Mouse (Mus musculus) heart, embryonic 15.5 days (tissue): ENCODE measurements around the gene Car9. TPM values are rescaled to one million over a fixed set of nuclear protein-coding genes. Genes with fewer than 3 reads are reported as not detected.
"Not testable (repeated sequence)": the region's sequence is repeated elsewhere in the genome, so short reads cannot be mapped to it uniquely, and the experiment has no call there.

Source experiments
- ATAC-seq: fragments of 200-750 bp; cut with Nextera tagmentation; replicated peaks from 2 replicates; pipeline ENCODE4 v1.8.0; 2017; ENCODE audit warnings: low read depth, moderate TSS enrichment; ENCODE audit not compliant: insufficient number of reproducible peaks, insufficient read depth, low FRiP score
- H3K27ac ChIP-seq: fragments of 300-500 bp; sonication (generic); 2 replicates; pipeline ENCODE4 v1.5.1; 2015; ENCODE audit warnings: mild to moderate bottlenecking, inconsistent platforms
- H3K27me3 ChIP-seq: fragments of 300-500 bp; sonication (generic); 2 replicates; pipeline ENCODE4 v1.6.1; 2015; ENCODE audit warnings: inconsistent platforms
- H3K36me3 ChIP-seq: fragments of 300-500 bp; sonication (generic); 2 replicates; pipeline ENCODE4 v1.6.1; 2015; ENCODE audit warnings: mild to moderate bottlenecking, inconsistent platforms
- H3K4me1 ChIP-seq: fragments of 300-500 bp; sonication (generic); replicated peaks from 2 replicates; pipeline ENCODE4 v1.6.1; 2015; ENCODE audit warnings: inconsistent platforms
- H3K4me2 ChIP-seq: fragments of 300-500 bp; sonication (generic); 2 replicates; pipeline ENCODE4 v1.6.1; 2015; ENCODE audit warnings: inconsistent platforms, mild to moderate bottlenecking, moderate library complexity
- H3K4me3 ChIP-seq: fragments of 300-500 bp; sonication (generic); 2 replicates; pipeline ENCODE4 v1.5.1; 2015; ENCODE audit warnings: mild to moderate bottlenecking, inconsistent platforms
- H3K9ac ChIP-seq: fragments of 300-500 bp; sonication (generic); 2 replicates; pipeline ENCODE4 v1.6.1; 2015; ENCODE audit warnings: mild to moderate bottlenecking, inconsistent platforms
- H3K9me3 ChIP-seq: fragments of 300-500 bp; sonication (generic); replicated peaks from 2 replicates; pipeline ENCODE4 v1.6.1; 2016; ENCODE audit warnings: inconsistent platforms
- WGBS: fragments of 180-500 bp; shearing (Covaris S2); methylation state at CpG from one replicate; pipeline ENCODE4 v1.1.7; 2015; ENCODE audit warnings: mixed read lengths; 5-methylcytosine and 5-hydroxymethylcytosine counted together
- polyA plus RNA-seq: library from polyadenylated mRNA; unstranded; fragments of >200 nt; fragmentation: Nextera tagmentation; extraction: Ambion mirVana; gene quantifications from 2 replicates; pipeline ENCODE4 v1.2.1, GENCODE M21; 2015

Gene Car9
- polyA plus RNA-seq, 1 experiment from 2014 or later, result 2.4 TPM

DNA sequence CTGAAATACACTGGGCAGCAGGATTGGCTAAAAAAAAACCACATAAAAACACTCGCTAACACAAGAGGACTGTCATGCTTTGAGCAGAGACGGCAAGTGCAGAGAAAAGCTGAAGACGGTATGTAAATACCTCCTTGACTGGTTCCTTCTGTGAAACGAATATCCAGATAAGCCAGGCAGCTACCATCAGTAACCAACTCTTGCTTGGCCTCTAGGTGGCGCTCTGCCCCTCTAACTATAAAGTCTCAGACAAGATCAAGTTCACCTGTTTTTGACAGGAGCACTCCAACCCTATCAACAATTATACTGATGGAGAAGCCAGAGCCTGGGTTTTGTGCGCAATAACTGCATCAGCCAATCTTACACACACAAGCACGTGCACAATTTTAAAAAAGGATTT lies 23.8 kb downstream of the Car9 start:
- peak overlapping the region; percentile 10; the same call in 1 of the 2 replicates for H3K27ac ChIP-seq
- no peak overlapping the region for H3K4me3 ChIP-seq
- no peaks in the 10 kb centered on the region for H3K9me3 ChIP-seq
- H3K9ac ChIP-seq, result no peak overlapping the region
- H3K27me3 ChIP-seq, result no peaks in the 10 kb centered on the region
- 11% methylated on average over 7 of the region's 7 CpGs for WGBS
- H3K36me3 ChIP-seq, result peaks cover 48% of the 10 kb centered on the region
- H3K4me2 ChIP-seq, result no peak overlapping the region
- peaks cover 16% of the 10 kb centered on the region for H3K4me1 ChIP-seq
- ATAC-seq, result no peak

DNA sequence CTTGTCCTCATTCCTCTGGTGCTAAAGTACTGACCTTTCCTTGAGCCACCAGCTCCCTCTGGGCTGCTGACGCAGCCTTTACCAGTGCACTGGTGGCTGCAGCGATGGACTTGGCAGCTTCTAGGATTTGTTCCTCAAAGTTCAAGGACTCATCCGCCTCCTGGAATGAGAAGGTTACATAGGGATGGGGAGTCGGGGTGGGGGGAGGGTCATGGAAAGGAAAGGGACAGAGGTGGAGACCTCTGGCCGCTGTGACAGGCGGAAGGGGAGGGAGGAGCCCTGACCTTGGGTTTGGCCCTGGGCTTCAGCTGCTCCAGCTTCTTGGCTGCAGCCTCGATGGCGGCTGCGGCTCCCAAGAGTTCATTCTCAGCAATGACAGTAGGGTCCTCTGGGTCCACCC lies 26.5 kb downstream of the Car9 start:
- Histone ChIP-seq H3K9ac (no peak overlapping the region), H3K9me3 (no peaks in the 10 kb centered on the region), H3K4me2 (no peak overlapping the region), H3K27me3 (no peaks in the 10 kb centered on the region), H3K36me3 (peaks cover 75% of the 10 kb centered on the region), H3K4me3 (no peak overlapping the region), H3K27ac (no peak overlapping the region), H3K4me1 (peaks cover 16% of the 10 kb centered on the region)
- ATAC-seq, result no peak
- 81% methylated on average over 9 of the region's 9 CpGs for WGBS

DNA sequence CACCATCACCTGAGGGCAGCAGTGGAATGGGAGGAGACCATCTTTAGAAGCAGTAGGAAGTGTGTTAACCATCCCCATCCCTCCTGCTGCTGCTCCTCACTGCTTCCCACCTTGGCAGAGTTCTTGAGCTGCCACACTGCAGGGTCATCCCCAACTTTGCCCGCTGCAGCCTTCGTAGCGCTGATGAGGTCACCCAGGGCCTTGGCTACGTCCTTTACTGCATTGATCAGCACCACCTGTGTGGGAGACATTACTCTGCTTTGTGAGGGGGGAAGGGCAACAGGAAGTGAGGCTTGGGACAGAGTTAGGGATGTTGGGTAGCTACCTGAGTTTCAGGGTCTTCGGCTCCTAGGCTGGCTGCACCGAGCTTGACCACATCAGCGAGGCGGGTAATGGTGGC lies 28.9 kb downstream of the Car9 start:
- no peaks in the 10 kb centered on the region for H3K27me3 ChIP-seq
- H3K9ac ChIP-seq, result no peak overlapping the region
- H3K4me1 ChIP-seq, result peaks cover 7% of the 10 kb centered on the region
- no peak overlapping the region for H3K4me3 ChIP-seq
- no peak for ATAC-seq
- H3K4me2 ChIP-seq, result no peak overlapping the region
- H3K36me3 ChIP-seq, result peaks cover 99% of the 10 kb centered on the region
- H3K9me3 ChIP-seq, result no peaks in the 10 kb centered on the region
- no peak overlapping the region for H3K27ac ChIP-seq
- whole genome bisulfite sequencing, result 95% methylated on average over 8 of the region's 8 CpGs

DNA sequence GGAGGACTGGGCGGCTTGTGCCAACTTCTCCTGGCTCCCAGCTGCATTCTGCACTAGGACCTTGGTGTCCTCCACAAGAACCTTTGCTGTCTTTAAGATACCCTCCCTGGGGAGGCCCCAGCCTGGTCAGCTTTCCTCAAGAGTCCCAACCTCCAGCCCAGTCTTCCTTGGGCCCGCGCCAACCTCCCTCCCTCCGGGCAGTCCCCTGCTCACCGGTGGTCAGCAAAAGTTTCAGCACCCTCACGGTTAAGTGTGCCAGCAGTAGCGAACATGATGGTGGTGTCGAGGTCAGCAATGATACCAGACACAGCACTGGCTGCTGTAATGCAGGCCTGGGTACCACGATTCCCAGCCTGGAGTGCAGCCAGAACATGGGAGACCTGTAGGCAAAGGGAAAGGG lies 29.3 kb downstream of the Car9 start:
- Histone ChIP-seq H3K4me2 (no peak overlapping the region), H3K36me3 (peaks cover 99% of the 10 kb centered on the region), H3K27ac (no peak overlapping the region), H3K4me3 (no peak overlapping the region), H3K9me3 (no peaks in the 10 kb centered on the region), H3K27me3 (no peaks in the 10 kb centered on the region), H3K4me1 (peaks cover 3% of the 10 kb centered on the region), H3K9ac (no peak overlapping the region)
- WGBS, result 84% methylated on average over 9 of the region's 9 CpGs
- no peak for ATAC-seq

DNA sequence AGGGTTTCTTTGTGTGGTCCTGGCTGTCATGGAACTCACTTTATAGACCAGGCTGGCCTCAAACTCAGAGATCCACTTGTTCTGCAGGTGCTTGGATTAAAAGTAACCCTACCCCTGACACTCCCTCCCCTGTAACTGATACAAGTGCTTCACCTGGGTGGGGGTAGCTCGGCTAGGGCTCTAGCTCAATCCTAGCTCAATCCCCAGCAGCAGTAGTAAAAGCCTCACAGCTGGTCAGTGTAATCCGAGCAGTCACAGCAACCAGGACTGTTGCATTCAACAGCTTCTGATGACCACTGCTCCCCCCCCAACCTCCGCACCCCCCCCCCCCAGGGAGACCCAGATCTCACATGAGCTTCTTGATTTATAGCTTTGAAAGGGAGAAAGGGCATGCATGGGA lies 35.3 kb downstream of the Car9 start:
- H3K36me3 ChIP-seq, result peaks cover 99% of the 10 kb centered on the region
- ATAC-seq, result no peak
- H3K4me2 ChIP-seq, result no peak overlapping the region
- H3K27ac ChIP-seq, result no peak overlapping the region
- no peak overlapping the region for H3K9ac ChIP-seq
- H3K4me3 ChIP-seq, result no peak overlapping the region
- H3K9me3 ChIP-seq, result no peaks in the 10 kb centered on the region
- WGBS, result 71% methylated on average over 3 of the region's 3 CpGs
- H3K4me1 ChIP-seq, result 0 out of 2 replicates have a peak, but pooled peaks cover 3% of the 10 kb centered on the region
- H3K27me3 ChIP-seq, result no peaks in the 10 kb centered on the region

DNA sequence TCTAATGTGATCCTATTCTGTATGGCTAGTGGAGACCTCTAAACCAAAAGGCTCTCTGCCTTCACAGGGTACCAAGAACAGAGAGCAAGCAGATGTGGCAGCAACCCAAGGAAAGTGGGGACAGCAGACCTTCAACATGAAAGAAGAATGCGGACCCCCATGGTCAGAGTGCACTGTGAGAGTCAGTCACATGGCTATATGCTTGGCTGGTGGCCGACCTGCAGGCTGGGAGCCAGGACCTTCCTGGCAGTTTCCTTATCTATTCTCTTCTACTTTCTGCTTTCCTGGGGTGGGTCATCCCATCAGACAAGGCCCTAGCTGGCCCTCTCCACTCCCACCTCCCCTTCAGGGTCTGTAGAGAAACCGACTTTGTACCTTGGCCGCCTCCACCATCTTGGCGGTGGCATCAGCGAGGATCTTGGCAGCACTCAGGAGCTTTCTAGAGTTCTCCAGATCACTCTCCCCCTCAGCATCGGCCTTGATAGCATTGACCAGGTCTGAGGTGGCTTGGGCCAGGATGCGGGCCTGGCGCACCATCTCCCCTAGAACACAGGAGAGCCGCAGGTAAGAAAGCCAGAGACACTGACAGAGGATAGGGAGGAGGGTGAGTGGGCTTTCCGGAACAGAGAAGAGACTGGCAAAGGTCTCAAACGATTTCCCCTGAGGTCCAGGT lies 39.7 kb downstream of the Car9 start:
- H3K4me3 ChIP-seq, result no peak overlapping the region
- H3K27ac ChIP-seq, result no peak overlapping the region
- H3K27me3 ChIP-seq, result no peaks in the 10 kb centered on the region
- no peak overlapping the region for H3K4me2 ChIP-seq
- H3K9ac ChIP-seq, result no peak overlapping the region
- peaks cover 99% of the 10 kb centered on the region for H3K36me3 ChIP-seq
- ATAC-seq, result no peak
- no peaks in the 10 kb centered on the region for H3K9me3 ChIP-seq
- H3K4me1 ChIP-seq, result 0 out of 2 replicates have a peak, but pooled peaks cover 3% of the 10 kb centered on the region
- WGBS, result 87% methylated on average over 12 of the region's 12 CpGs

DNA sequence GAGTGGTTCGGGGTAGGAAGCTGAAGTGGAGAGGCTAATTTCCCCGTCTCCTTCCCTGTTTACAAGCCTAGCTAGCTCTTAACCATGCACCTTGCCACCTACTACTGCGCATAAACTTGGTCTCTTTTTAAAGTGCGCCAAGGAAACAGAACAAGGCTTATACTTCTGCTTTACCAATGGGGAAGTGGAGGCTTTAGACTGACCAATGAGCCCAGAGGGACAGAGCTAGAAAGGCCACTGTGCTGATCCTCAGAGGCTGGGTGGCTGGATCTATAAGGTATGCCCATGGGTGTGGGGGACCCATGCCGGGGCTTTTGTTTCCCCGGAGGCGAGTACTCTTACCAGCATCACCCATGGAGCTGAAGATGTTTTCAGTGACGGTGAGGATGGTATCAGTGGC lies 40.4 kb downstream of the Car9 start:
- 93% methylated on average over 8 of the region's 8 CpGs for whole genome bisulfite sequencing
- Histone ChIP-seq H3K4me1 (0 out of 2 replicates have a peak, but pooled peaks cover 3% of the 10 kb centered on the region), H3K4me2 (no peak overlapping the region), H3K9ac (no peak overlapping the region), H3K9me3 (no peaks in the 10 kb centered on the region), H3K27ac (no peak overlapping the region), H3K27me3 (no peaks in the 10 kb centered on the region), H3K36me3 (peaks cover 99% of the 10 kb centered on the region), H3K4me3 (no peak overlapping the region)
- ATAC-seq, result no peak

DNA sequence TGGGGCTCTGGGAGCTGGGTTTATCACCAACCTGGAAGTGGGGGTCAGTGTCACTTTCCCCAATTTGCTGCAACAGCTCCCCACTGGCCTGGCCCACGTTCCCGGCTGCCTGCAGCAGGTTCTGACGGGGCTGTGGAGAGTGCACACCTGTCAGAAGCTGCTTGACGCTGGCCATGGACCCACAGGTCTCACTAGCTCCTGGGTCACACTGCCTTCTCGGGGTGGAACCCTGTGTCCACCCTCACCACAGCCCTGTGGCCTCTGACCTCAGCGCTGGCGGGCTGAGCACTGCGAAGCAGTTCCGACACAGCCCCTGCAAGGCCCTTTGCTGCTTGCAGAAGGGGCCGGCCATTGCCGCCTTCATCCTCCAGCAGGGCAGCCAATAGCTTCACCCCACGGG lies 42.3 kb downstream of the Car9 start:
- Histone ChIP-seq H3K36me3 (peaks cover 99% of the 10 kb centered on the region), H3K27me3 (no peaks in the 10 kb centered on the region), H3K9ac (no peak overlapping the region), H3K4me1 (0 out of 2 replicates have a peak, but pooled peaks cover 3% of the 10 kb centered on the region), H3K4me2 (no peak overlapping the region), H3K27ac (no peak overlapping the region), H3K4me3 (no peak overlapping the region), H3K9me3 (no peaks in the 10 kb centered on the region)
- no peak for ATAC-seq
- WGBS, result 84% methylated on average over 12 of the region's 12 CpGs

DNA sequence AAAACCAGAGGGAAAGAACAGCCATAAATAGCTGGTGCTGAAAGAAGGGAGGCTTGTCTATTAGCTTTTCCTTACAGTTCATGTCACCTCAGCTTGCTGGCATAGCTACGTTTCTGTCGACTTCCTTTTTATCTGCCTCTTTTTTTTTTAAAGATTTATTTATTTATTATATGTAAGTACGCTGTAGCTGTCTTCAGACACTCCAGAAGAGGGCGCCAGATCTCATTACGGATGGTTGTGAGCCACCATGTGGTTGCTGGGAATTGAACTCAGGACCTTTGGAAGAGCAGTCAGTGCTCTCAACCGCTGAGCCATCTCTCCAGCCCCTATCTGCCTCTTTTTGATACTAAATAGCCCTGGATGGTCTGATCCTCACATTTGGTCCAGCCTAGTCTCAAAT lies 45.1 kb downstream of the Car9 start:
- not testable (repeated sequence) for H3K4me2 ChIP-seq, ATAC-seq, H3K27ac ChIP-seq, H3K4me3 ChIP-seq, H3K27me3 ChIP-seq, H3K4me1 ChIP-seq, H3K9ac ChIP-seq, H3K9me3 ChIP-seq
- WGBS, result 86% methylated on average over 6 of the region's 6 CpGs
- H3K36me3 ChIP-seq, result peaks cover 99% of the 10 kb centered on the region

DNA sequence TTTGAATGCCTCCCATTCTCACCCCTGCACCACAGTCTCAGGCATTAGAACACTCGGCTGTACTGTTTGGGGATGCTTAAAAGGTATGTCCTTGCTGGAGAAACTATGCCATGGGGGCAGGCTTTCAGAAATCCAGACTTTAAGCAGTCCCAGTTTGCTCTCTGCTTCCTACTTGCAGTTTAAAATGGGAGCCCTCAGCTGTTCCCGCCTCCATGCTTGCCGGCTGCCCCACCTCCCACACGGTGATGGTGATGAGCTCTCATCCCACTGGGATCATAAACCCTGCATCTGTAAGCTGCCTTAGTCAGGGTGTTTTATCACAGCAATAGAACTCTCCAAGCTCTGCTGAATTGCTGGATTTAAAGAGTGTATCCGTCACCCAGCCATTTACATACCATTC lies 45.7 kb downstream of the Car9 start:
- no peak for ATAC-seq

DNA sequence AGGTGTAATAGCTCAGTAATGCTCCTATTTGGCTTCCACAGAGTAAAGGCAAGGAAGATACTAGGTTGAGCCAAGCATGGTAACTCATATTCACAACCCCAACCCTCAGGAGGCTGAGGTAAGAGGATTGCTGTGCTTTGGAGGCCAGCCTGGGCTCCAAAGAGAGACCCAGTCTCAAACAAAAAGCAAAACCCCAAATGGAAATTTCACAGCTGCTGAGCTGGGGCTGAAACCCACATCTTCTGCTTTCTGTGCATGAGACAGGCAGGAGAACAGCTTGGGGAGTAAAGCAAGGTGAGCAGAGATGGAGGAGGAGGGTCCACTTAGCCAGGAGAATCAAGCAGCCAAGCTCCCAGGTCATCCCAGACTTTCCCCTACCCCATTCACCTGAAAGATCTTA lies 47.1 kb downstream of the Car9 start:
- Histone ChIP-seq H3K4me3 (no peak overlapping the region), H3K27ac (no peak overlapping the region), H3K27me3 (no peaks in the 10 kb centered on the region), H3K9me3 (no peaks in the 10 kb centered on the region), H3K36me3 (peaks cover 79% of the 10 kb centered on the region), H3K4me2 (no peak overlapping the region), H3K9ac (no peak overlapping the region), H3K4me1 (peaks cover 21% of the 10 kb centered on the region)
- no peak for ATAC-seq

More for the DNA sequence above, 45.7 kb downstream of the Car9 start:
- peaks cover 94% of the 10 kb centered on the region for H3K36me3 ChIP-seq
- H3K27ac ChIP-seq, result no peak overlapping the region
- H3K4me1 ChIP-seq, result peaks cover 6% of the 10 kb centered on the region
- H3K9me3 ChIP-seq, result no peaks in the 10 kb centered on the region
- H3K4me2 ChIP-seq, result no peak overlapping the region
- 94% methylated on average over 5 of the region's 5 CpGs for WGBS
- H3K9ac ChIP-seq, result no peak overlapping the region
- no peaks in the 10 kb centered on the region for H3K27me3 ChIP-seq
- no peak overlapping the region for H3K4me3 ChIP-seq

DNA sequence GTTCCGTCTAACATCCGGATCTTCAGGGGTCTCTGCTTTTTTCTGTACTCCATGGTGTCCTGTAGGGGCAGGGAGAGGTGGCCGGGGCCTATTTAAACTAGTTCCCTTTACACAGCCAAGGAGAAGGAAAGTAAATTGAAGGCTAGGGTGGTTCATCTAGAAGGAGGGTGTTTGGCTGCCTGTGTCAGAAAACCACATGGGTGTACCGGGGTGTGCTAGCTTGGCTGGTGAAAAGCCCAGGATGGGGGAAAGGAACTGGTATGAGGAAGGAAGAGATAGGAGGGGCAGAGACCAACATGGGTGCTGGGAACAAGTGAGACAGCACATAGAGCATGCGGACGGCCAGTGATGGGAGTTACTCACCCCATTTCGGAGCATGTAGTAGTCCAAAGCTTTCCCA lies 49.2 kb downstream of the Car9 start:
- no peaks in the 10 kb centered on the region for H3K9me3 ChIP-seq
- H3K27me3 ChIP-seq, result no peaks in the 10 kb centered on the region
- H3K4me1 ChIP-seq, result peaks cover 41% of the 10 kb centered on the region
- no peak overlapping the region for H3K27ac ChIP-seq
- no peak overlapping the region for H3K9ac ChIP-seq
- H3K36me3 ChIP-seq, result peaks cover 59% of the 10 kb centered on the region
- no peak overlapping the region for H3K4me3 ChIP-seq
- ATAC-seq, result no peak
- H3K4me2 ChIP-seq, result no peak overlapping the region
- WGBS, result 93% methylated on average over 7 of the region's 7 CpGs
